Mouse (Mus musculus): ENCODE measurements around the gene Nptx1.

The Nptx1 gene

DNA sequence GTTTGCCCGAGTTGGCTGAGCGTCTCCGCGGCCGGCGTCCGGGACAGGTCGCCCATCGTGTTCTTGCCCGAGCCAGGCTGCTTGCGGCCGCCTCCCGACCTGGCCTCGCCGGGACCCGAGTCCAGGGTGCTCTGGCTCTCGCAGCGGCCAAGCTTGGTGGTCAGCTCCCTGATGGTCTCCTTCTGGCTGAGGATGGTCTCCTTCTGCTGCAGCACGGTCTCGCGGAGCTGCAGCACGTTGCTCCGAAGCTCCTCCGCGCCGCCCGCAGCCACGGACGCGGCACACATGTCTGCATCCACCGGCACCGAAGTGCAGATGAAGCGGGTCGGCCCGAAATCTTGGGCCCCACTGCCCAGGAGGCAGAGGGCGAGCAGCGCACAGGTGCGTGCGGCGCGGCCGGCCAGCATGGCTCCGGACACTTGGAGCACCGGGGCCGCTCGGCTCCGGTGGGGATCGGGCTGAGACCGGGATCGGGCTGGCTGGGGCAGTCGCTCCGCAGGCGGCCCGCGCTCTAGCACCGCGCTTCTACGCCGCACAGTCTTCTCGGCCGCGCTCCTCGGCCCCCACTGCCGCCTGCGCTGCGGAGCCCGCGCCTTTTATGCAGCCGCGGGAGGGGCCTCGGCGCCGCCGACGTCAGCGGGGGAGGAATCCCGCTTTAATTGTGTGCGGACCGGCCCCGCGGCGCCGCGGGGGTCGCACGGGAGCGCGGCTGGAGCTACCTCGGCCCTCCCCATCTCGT lies at the start of gene Nptx1:
Gene Nptx1 (minus strand): TSS at position 571 of the 739 bp plus-strand sequence.
- peak; percentile 74 for DNase-seq

DNA sequence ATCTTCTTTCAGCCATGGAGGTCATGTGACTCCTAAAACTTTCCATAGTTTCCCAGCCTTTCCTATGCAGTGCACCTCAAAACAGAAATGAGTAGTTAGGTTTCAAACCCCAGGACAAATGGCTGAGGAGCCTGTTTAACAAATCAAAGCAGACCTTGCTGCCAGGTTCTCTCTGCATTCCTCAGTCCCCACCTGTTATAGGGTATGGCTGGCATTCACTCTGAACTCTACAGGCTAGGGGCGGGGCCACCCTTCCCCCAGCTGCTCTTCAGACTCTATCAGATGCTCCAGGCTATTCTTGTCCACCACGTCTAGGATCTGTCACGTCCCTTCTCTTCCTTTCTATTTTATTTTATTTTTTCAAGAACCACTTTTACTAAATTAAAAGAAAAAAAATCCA lies 46.4 kb upstream of the Nptx1 start:
- no peak for DNase-seq

DNA sequence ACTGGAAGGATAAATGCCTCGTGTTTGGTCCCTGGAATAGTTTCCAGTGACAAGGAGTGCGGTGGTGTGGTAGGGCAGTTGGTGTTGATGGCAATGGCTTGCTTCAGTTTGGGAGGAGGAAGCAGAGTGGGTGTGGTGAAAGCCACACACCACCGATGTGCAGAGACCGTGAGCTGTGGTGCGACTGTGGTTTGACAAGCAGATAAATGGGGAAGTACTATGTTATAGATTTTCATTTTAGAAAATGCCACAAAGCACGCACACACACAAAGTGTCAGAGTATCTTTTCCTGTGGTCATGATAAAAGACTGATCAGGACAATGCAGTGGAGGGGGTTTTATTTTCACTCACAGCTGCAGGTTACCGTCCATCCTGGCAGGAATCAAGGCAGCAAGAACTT lies 41.7 kb upstream of the Nptx1 start:
- DNase-seq, result no peak

DNA sequence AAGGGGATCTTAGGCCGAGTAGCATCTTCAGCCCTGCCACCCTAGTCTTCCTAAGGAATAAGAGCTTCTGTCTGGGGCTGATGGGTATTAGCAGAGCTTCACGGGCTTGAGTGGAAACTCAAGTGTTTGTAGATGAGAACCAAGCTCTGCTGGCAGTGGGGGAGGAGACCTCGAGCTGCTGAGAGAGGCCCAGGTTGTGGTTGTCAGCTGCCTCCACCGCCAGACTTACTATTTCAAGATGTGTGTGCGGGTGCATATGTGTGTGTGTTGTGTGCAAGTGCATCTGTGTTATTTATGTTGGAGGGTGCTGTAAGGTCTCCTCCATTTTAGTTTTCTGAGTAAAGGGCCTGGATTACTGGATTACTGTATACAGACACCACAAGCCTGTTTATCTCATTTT lies 39.6 kb upstream of the Nptx1 start:
- DNase-seq, result no peak

DNA sequence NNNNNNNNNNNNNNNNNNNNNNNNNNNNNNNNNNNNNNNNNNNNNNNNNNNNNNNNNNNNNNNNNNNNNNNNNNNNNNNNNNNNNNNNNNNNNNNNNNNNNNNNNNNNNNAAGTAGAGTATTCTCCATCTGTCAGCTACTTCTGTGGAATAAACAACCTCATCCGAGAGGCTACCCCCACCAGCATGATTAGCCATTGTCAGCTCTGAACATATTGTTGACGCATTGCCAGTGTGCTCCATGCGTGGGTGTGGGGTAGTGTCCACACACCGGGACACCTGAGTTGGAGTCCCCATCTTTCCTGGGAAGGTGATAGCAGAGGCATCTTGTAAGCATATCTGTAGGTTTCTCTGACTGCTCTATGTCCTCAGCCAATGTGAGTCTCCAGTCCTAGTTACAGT lies 39.0 kb upstream of the Nptx1 start:
- DNase-seq, result no peak

DNA sequence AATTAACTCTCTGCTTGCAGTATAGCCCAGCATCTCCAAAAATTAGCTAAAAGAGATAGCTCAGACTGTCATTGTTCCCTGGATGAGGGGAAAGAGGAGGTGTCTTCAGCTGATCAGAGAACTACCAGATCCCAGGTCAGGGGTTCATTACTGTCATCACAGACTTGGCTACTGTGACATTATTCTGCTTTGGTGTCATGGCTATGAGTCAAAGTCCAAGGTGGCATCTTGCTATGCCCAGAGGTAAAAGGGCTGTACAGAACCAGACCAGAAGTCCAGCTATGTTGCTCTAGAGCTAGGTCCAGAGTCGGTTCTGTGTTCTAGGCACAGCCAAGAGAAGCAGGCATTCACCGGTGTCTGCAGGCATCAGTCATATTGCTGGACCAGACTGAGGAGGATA lies 30.2 kb upstream of the Nptx1 start:
- no peak for DNase-seq

DNA sequence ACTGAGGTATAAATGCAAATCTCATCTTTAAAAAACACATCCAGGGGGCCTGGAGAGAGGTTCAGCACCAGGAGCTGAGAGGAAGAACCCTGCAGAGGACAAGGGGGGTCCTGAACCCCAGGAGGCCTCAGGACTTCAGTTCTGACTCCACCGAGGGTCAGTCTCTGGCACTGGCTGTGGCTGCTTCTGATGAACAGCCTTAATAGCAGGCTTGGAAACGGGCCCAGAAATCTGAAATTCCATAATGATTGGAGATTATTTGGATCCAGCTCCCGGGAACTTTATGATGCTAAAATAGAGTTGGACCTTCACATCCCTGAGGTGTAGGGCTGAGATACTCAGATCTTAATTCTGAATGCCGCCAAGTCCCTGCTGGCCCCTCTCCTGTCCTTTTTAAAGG lies 29.3 kb upstream of the Nptx1 start:
- DNase-seq, result no peak

DNA sequence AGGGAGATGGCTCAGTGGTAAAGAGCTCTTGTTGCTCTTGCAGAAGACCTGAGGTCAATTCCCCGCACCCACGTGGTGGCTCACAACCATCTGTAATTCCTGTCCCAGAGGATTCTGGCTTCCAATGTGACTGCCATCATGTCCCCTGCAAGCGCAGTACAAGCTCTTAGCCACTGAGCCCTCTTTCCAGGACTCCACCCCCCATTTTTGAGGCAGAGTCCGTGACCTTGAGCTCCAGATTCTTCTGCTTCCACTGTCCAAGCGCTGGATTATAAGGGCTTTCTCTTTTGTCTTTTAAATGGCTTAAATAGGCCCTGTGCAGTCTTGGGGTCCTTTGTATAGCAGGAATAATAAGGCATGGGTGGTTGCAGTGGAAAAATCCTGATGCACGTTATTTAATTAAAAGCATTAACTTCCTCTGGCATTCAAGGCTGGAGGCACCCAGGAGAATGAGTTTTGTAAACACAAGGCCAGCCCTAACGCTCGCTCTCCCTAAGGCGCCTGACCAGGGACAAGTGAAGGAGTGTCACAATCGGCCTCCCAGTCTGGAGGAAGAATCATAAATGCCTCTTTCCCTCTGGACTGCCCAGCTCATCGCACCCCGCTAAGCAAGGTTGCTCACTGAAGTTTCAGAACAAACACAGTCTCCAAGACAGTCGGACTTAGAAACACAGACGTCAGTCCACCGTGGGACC lies 24.9 kb upstream of the Nptx1 start:
- DNase-seq, result no peak

DNA sequence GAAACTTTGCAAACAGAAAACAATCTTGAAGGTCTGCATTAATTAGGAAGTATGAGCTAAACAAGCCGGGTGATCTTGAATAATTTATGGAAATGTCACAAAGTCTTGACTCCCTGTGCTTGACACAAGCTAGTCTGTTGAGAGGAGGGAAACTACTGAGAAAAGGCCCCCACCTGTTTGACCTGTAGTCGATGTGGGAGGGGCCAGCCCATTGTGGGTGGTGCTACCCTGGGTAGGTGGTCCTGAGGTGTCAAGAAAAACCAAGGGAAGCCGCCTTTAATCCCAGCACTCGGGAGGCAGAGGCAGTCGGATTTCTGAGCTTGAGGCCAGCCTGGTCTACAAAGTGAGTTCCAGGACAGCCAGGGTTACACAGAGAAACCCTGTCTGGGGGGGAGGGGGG lies 18.6 kb upstream of the Nptx1 start:
- no peak for DNase-seq

DNA sequence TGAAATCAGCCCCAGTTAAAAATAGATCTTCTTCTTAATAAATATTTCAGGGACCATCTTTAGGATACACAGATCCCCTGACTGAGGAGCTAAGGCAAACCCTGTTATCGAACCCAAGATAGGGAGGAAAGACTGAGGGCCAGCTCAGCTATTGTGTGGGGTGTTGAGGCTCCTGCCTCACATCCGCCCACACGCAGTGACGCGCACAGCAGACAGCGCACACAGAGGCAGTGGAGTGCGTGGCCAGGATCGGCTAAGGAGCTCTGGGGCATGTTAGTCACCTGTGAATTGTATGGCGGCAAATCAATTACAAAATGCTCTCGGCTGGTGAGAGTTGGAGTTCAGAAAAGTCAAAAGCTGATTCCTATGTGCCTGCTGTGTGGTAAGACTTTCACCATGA lies 18.1 kb upstream of the Nptx1 start:
- no peak for DNase-seq

DNA sequence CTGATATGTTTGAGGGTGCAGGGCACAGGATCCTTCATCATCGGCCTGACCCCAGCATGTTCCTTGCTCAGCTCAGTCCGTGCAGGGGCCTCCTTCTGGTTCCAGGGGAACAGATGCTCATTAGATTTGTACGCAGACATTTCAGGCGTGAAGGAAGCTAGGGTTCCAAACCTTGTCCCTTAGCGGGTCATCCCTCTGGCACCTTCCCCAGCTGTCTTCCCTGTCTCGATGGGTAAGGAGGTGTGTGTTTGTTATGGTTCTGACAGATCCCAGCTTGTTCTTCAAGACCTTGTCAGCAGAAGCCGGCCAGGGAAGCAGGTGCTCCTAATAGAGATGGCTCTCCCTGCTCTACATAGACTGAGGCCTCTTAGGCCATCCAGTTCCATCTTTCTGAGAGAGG lies 17.5 kb upstream of the Nptx1 start:
- DNase-seq, result no peak

DNA sequence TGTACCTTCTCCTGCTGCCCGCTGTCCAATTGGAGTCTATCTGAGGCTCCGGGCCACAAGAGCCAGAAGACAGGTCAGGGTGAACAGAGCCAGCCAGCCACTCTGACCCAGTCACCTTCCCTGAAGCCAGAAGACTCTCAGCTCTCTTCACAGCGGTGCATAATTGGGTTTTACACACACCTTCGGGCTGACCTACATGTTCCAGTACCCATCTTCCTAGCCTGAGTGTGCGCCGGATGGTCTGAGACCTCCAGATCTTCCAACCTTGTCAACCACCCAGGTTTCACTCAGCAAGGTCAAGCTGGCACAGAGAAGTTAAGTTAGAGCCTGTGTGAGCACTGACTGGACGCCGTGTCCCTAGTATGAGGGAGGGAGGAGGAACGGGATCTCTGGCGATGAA lies 16.8 kb upstream of the Nptx1 start:
- no peak for DNase-seq

DNA sequence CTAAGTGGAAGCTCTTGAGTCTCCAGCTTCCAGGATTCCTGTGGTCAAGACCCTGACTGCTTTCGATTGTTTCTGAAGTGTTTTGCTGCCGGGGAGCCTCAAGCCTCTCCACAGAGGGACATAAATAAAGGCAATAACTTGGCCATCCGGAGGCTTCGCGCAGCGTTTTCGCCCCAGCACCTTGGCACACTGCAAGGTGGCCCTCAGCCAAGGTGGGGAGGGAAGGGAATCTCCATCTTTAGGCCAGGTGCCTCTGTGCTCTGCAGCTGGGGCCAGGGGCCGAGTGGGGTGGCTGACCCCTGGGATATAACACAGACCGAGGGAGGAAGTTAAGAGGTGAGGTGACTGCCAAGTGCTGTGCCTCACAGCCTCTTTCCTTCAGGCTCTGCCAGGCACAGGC lies 15.6 kb upstream of the Nptx1 start:
- DNase-seq, result no peak

DNA sequence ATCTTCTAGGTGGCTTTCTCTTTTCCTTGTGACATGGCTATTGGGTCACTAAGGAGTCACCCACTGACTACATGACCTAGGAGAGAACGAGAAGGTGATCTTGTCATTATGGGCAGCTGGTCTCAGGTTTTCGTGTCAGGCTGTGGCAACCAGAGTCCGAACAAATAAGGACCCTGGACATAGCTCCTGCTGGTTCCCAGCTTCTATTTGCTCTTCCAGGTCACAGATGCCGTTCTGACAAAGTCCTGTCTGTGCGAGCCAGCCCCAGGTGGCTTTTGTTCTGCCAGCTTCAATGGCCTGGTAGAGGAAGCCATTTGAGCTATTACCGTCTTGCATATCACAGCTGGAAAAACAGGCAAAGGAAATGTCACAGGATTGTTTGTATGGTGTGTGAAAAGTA lies 14.7 kb upstream of the Nptx1 start:
- DNase-seq, result no peak

DNA sequence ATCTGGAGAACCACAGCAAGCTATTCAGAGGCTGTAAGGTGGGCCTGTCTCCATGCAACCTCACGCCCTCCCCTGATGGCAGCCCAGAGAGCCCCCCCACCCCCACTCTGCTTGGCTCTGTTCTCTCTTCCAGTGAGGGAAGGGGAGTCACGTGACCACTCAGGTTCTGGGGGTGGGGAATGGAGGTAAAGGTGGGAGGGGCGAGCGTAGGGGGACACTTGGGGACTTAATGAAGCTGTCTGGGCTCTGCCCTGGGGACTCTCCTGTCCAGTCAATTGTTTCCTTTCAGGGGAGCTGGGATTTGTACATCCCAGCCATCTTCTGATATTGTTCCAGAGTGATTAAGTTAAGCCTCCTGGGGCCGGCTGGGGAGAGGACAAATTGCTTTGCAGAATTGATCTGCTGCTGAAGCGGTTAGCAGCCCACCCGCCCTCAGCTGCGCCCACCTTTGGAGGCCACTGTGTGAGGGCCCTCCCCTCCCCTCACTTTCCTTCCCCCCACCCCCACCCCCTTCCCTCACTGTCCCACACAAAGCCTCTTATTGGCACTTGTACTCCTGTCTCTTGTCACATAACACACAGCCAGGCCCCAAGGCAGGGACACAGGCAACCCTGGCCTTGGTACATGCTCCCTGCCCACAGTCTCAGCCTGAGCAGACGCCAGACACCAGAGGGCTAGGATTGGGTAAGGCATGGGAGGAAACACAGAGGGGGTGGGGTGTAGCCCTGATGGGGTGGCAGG lies 11.5 kb upstream of the Nptx1 start:
- no peak for DNase-seq

DNA sequence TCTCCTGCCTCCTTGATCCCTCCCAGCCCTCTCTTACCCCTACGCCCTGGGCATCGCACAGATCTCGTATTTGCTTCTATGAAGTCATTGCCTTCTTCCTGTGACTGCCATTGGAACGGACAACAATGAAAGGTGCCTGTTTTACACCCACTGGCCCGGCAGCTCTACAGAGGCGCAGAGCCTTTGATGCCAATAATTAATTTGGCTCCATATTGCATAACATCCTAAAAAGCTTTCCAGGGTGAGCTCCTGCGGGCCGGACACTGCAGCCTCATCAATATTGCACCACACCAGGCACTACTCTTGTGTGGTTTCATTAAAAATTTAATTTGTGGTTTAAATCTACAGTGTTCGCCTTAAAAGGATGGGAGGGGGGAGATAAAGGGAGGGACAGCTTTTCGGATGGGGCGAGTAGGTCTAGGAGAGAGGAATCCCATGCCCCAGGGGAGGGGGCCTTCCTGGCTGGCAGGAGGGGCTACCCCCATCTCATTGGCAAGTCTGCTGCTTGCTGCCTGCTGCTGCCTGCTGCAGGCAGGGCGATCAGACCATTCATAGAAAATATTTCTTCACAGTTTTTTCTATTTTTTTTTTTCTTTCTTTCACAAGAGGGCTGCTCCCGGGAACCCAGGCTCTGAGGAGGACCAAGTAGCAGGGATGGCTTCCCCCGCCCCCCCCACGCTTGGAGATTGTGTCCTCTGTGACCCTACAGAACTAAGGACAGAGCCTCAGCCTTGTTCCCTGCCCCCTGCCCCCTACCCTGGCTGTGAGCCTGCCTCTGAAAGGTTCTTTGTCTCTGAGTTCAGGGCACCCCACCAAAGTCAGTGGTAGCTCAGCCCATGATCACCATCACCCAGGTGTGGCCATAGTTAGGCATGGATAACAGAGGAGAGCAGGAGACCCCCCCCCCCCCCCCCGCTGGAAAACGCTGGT lies 10.7 kb upstream of the Nptx1 start:
- DNase-seq, result no peak

DNA sequence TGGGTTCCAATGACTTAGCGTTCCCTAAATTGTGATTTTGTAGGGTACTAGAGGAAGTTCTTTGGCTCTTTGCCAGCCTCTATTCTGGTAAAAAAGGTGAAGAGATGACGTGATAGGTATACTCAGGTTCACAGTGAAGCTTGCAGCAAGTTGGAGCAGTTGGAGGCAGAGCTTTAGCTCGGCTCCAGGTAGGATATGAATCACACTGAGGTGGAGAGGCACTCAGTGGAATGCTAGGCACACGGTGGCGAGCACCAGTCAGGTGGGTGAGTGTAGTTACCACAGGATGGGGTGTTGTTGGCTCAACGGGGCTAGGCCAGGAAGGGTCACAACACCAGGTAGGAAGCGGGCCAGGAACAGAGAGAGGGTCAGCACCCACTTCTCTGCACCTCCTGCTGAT lies 7.6 kb upstream of the Nptx1 start:
- no peak for DNase-seq

DNA sequence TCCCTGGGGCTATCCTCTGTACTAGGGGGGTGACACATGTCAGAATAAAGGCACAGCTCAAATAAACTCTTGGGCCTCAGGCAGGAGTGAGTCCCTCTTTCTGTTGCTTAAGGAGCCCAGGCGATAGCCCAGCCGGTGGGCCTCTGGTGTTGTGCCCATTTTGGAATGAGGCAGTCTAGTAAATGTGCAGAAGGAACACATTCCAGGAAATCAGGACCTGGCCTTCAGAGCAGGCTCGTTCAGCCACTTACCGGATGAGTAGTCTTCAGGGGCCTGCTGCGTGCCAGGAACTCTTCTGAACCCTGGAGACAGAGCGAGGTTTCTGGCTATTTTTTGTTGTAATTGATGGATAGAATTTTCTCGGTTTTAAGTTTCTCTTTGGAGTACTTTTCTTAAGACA lies 7.2 kb upstream of the Nptx1 start:
- no peak for DNase-seq

DNA sequence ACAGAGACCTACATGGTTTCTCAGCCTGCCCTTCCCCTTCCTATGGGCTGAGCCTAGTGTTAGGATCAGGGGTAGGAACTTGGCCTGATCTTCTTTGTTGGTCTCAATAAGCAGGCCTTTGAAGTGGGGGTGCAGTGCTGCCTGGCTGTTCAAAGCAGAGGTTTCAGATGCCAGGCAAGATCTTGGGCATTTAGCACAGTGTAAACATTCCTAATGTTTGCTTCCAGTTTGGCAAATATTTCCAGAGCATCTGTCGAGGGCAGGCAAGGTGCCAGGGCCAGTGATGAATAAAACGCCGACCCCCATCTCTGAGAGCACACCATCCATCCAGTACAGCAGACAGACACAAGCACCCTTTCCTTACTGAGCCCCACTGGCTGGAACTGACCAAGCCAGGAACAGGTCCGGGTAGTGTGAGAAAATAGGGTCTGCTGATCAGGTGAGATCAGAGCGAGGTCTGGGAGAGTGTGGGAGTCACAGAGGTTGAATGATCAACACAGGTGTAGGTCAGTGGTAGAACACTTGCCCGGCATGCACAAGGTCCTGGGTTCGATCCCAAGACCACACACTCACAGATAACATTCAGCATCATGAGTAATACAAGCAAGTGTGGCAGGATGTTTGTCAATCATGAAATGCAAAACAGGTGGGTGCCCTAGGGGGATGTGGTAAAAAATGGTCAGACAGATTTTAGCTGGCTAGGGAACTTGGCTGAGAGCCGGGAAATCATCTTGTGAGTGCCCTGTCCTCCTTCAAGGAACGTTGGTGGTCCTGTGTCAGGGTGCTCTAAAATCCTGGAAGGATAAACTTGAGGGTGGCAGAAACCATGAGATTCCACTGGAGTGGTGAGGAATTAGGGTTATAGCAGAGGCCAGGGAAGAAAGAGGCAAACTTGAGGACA lies 5.6 kb upstream of the Nptx1 start:
- no peak for DNase-seq

DNA sequence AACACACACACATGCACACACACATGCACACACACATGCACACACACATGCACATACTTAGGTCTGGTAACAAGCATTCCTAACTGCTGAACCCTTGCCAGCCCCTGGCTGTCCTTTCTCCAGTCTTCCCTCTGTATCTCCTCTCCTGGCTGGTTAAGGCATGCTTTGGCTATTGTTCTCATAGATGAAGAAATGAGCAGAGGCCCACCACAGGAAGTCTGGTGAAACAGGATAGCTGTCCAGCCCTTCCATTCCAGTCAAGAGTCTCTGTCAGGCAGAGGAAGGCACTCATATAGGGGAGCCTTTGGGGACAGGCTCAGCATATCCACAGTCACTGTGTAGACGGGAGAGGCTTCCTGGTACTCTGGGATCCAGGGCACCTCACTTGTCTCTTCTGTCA lies 4.7 kb upstream of the Nptx1 start:
- DNase-seq, result no peak

DNA sequence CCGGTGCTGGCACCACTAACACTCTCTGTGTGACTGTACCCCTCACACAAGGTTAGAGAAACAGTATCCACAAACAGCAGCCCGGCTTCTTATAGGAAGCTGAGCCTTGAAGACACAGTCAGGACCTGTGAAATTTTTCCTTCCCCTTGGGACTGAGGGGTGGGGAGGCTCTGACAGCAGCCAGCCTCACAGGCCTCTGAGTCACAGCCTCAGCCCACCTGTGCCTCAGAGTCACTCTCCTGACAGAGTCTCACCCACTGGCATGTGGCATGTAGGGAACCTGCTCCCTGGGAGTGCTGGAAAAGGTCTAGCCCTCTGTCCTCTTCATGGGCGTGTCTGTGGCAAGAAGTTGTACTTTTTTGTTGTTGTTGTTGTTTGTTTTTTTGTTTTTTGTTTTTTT lies 3.9 kb upstream of the Nptx1 start:
- DNase-seq, result no peak

All from right cerebral cortex, postnatal 14 days (tissue).